8 mouse cellular contexts compared by ENCODE assay signal in genomic region chr17:47610849-47611660, GRCm38 (mm10). TPM values are rescaled to one million over a fixed set of nuclear protein-coding genes. Genes with fewer than 3 reads are reported as not detected.
DNase-seq lines count a peak whose midpoint lies in the region; ATAC-seq lines count a peak whose summit lies in the region.

Gene Bysl (minus strand): TSS chr17:47611492.
Gene Med20 (plus strand): TSS chr17:47611582.
Gene Gm20517 (plus strand): TSS chr17:47611589.

- H3K27ac ChIP-seq in hindbrain, embryonic 11.5 days (ENCODE audit: low read depth, low read length), result peak within 1 kb of the TSS; percentile 19; the same call in 1 of the 2 replicates

- no peaks in the 10 kb centered on the region for H3K9me3 ChIP-seq in hindbrain, embryonic 11.5 days (ENCODE audit: control insufficient read depth, low read length)

- no peaks in the 10 kb centered on the region for H3K27me3 ChIP-seq in hindbrain, embryonic 11.5 days (ENCODE audit: control insufficient read depth, insufficient read depth, low read length)

- no peaks in the 10 kb centered on the region for H3K36me3 ChIP-seq in hindbrain, embryonic 11.5 days (ENCODE audit: control insufficient read depth, insufficient read depth, low read length)

- peak; percentile 99 for DNase-seq in MN1 (ENCODE audit: low spot score)
- peak; percentile 96 for DNase-seq in cerebellum, adult 9-10 months
- peak; percentile 93 to 98 for DNase-seq in frontal cortex, adult 2 months (ENCODE audit: extremely low spot score in 1 of 2, low spot score in 1 of 2)
- peak; percentile 98 for DNase-seq in hindbrain, embryonic 11.5 days (ENCODE audit: low spot score)
- DNase-seq in layer of hippocampus, postnatal 10 days (ENCODE audit: low spot score in 2 of 2), result peak; percentile 97
- peak; percentile 98 for DNase-seq in lung, postnatal 10 days
- peak; percentile 95 for DNase-seq in ovary, postnatal 36 days (ENCODE audit: low spot score)
- peak; percentile 96 for DNase-seq in thymus, postnatal 25 days

- under 1% methylated on average over 59 of the region's 59 CpGs for WGBS in hindbrain, embryonic 11.5 days

- H3K4me2 ChIP-seq in hindbrain, embryonic 11.5 days (replicated peaks; ENCODE audit: low read depth, low read length), result peak within 1 kb of the TSS; percentile 80

- peak; percentile 95 for ATAC-seq in hindbrain, embryonic 11.5 days (ENCODE audit: low FRiP score)

- H3K9ac ChIP-seq in hindbrain, embryonic 11.5 days (ENCODE audit: low read depth, low read length), result peak within 1 kb of the TSS; percentile 59

- H3K4me3 ChIP-seq in hindbrain, embryonic 11.5 days (ENCODE audit: low read depth, low read length), result peak within 1 kb of the TSS; percentile 66

- H3K4me1 ChIP-seq in hindbrain, embryonic 11.5 days (replicated peaks; ENCODE audit: control insufficient read depth, insufficient read depth, low read length), result no peaks in the 10 kb centered on the region

RNA-seq across cellular contexts. Expression of gene Bysl, which starts in this region (rescaled TPM):
- 18.0 TPM in 2 replicates for polyA plus RNA-seq in frontal cortex, adult 2 months (2012; rRNA removed)
- 30.8 and 31.0 TPM in 2 replicates for polyA plus RNA-seq in hindbrain, embryonic 11.5 days (2014; fragmentation: Nextera tagmentation; extraction: Ambion mirVana)
- 10 to 100 TPM; 24.5 to 24.9 TPM for total RNA-seq in layer of hippocampus, postnatal 10 days (2021)

RNA-seq across cellular contexts. Expression of gene Med20, which starts in this region (rescaled TPM):
- polyA plus RNA-seq in frontal cortex, adult 2 months (2012; rRNA removed), result 33.2 and 34.6 TPM in 2 replicates
- 44.6 and 44.8 TPM in 2 replicates for polyA plus RNA-seq in hindbrain, embryonic 11.5 days (2014; fragmentation: Nextera tagmentation; extraction: Ambion mirVana)
- total RNA-seq in layer of hippocampus, postnatal 10 days (2021), result 10 to 100 TPM; 23.9 to 24.8 TPM

RNA-seq across cellular contexts. Expression of gene Gm20517, which starts in this region (rescaled TPM):
- 3.5 and 3.7 TPM in 2 replicates for polyA plus RNA-seq in frontal cortex, adult 2 months (2012; rRNA removed)
- 1.3 and 1.7 TPM in 2 replicates for polyA plus RNA-seq in hindbrain, embryonic 11.5 days (2014; fragmentation: Nextera tagmentation; extraction: Ambion mirVana)
- 10 to 100 TPM in 1 of 2 experiments, 1 to 10 TPM in 1; 6.6 to 10.1 TPM for total RNA-seq in layer of hippocampus, postnatal 10 days (2021)

Comparison
In these comparisons a context has a peak if more than half of its experiments do, and no peak if none do; other contexts are left out.
1. Peak in every context shown above with its lines: DNase-seq, ATAC-seq, H3K4me3 ChIP-seq and H3K27ac ChIP-seq.